Mouse (Mus musculus) adrenal gland, postnatal 25 days (tissue): ENCODE measurements around the gene Pkd1l1. TPM values are rescaled to one million over a fixed set of nuclear protein-coding genes. Genes with fewer than 3 reads are reported as not detected.
A peak's percentile ranks its signal among the peaks of the same experiment; 100 is the strongest.

Experiments used
- DNase-seq: peaks from one replicate; pipeline ENCODE4 v3.0.0; 2021; ENCODE audit warnings: mixed read lengths
- total RNA-seq: library from RNA; stranded (reverse); gene quantifications from 2 replicates; pipeline ENCODE4 v1.2.3, GENCODE M21; 2021

Pkd1l1 gene
- total RNA-seq, 1 experiment from 2014 or later: 0.06 TPM

DNA sequence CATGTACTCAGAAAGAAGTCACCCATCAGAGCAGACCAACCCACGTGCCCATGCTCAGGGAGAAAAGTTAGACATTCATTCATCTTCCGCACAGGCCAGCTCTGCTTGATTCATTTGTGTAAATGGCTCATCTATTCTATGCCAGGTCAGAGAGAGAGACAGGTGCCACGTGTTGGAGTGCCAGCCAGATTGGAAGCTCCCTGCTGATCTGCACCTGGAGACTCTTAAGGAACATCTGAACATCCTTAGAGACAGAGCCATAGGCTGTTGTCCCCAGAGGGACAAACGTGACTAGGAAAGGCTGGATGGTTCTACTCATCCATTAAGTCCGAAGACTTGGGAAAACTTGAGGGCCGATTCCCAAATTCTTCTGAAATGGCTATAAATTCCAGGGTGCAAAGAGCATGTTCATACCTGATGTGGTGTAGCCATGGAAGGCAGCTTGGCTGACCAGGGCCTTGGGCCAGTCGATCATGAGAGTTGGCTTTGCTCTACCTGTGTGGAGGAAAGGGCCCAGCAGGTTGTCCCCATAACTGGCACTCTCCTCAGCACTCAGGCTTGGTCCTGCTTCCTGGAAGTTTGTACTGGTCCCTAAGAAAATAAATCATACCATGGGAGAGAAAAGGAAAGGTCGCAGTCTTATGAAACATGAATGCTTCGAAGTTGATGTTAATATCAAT, 36.5 kb downstream of the Pkd1l1 start:
- no peak for DNase-seq

DNA sequence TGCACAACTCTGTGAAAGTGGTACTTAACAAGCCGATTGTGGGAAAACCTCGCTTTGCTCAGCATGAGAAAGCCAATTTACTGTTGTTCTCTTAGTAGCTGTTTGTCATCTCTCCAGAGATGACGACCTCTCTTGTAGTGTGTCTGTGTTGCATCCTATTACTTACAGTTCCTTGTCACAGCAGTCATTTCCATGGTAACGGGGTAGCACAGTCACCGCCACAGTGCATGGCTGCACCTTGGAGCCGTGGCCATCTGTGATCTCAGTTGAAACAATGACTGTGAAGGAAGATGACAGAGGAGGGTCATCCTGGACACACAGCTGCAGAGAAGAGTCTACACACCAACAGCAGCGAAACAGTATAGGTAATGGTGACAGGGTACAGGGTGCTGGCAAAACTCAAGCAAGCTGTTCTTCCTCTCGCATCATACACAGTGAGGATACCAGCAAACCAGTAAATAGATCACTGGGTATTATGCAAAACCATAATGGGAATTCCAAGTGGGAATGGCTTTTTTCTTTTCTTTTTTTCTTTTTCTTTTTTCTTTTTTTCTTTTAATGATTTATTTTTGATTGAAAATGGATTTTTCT, 56.9 kb downstream of the Pkd1l1 start:
- no peak for DNase-seq

DNA sequence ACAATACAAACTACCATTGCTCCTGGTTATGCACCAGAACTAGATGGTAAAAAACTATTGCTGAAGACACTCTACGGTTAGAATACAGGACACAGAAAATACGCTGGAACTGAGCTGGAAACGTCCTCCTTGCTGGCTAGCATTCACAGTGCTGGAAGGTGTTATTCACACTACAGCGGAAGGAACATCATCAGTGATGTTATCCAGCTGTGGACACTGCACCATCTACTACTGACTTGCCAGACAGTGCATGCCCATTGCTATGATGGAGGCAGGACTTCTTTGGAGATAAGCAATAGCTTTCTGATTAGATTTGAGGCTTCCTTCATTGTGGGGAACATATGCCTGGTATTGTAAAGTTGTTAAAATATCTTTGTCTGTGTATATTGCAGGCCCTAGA, 90.3 kb downstream of the Pkd1l1 start:
- no peak for DNase-seq

DNA sequence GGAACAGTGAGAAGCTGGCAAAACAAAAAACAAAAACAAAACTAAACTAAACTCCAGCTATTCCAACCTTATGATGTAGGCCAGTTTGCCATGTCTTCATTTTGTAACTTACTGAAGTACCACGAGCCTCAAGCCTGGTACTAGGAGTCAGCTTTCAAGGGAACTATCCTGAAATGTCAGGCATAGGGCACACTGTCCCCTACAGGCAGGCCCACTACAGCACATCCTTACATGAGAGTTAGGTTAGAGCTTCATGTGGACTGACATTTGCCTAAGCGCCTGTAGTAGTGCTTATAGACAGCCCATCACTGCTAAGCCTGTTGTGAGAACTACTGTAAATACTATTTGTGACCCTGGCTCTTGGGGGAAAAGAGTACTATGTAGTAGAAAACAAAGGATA, 91.5 kb downstream of the Pkd1l1 start:
- DNase-seq: no peak

DNA sequence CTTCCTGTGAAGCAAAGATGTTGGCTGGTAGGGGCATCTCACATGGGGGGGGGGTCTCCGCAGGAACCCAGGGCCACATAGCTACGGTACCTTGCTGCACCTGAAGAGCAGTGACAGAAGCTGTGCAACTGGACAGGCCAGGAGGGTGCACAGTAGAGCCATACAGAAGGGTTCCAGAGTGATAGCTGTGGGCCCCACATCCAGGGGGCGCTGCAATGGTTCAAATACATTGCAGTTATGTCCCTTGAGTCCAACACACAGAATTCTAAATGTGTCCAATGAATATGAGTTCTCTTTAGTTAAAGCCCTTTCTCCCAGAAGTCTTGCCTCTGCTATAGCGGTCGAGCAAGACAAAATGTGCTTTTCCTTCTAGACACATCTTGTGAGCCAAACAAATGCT, 103.0 kb downstream of the Pkd1l1 start:
- DNase-seq: no peak

DNA sequence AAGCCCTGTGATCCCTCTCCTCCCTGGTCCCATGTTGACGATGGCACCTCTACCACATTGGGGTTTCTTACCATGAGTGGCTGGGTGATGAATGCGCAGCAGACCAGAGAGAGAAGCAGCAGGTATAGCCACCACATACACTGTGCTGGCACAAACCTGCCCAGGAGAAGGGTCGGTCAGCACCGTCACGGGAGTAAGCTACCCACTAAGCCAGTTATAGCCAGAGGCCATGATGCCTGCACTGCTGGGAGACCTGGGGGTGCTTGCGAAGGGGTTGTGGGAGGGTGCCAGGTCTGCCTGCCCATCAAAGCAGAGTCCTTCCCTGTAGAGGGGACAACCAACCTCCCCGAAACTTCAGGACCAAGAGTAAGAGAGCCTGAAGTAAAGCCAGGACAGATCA, 107.0 kb downstream of the Pkd1l1 start:
- DNase-seq: no peak

DNA sequence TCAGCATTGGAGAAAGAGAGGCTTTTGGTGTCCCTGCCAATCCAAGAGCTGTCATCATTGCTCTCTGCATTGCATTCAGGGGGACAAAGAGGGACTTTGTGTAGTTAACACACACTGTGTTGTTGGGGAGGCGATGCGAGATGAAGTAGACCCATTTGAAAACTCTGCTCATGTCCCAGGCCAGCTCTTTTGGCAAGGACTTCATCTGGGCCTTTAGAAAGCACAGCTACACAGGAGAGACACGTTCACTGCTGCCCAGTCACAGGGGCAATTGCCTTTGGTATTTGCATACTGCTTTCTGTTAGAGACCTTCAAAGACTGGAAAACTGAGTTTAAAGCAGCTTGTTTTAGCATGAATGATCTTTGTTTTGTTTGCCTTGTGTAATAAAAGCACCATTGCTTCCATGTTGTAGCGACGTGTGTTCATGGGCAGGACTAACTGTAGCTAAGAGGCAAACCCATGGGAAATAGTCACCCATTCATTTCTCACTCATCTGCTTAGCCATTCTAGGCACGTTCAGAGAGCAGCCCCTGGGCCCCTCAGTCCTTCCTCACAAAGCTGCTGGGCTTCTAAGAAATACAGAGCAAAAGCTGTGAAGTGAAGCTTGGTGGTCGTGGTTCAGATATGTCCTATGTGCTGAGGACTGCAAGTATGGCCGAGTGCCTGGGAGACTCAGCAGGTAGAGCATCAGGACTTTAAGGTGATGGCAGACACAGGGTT, 109.0 kb downstream of the Pkd1l1 start:
- DNase-seq: no peak

DNA sequence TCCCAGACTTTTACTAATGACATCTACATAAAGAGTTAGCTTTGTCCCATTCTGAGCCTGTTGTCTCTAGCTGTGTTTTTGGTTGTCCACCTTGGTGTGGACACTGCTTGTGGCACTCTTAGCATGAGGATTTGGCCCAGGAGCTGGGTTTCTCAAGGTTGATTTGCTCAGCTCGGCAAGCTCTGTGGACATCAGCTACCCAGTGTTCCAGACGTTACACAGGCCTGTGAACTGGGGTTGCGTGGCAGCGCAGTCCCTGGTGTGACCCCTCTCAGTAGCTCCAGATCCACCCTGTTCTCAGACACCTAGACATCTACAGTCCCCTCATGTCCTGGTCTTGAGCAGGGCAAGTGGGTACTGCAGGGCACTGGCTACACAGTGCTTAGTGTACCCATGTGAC, 110.6 kb downstream of the Pkd1l1 start:
- DNase-seq: no peak

DNA sequence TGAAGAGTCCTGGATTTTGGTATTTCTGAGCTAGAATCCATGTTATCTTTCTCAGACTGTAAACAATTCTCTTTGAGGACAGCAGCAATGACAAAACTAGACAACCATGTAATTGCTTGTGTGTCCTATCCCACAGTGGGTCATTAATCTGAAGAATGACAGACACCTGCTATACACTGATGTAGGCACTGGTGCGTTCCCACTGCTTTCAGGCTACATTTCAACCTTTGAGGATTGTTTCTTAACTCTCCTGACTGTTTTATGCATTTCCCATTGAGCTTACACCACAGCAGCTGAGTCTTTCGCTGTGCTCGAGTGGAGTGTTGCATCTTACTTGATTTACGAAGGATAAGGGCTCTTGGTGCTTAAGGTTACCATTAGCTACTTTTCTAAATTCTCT, 111.1 kb downstream of the Pkd1l1 start:
- no peak for DNase-seq

DNA sequence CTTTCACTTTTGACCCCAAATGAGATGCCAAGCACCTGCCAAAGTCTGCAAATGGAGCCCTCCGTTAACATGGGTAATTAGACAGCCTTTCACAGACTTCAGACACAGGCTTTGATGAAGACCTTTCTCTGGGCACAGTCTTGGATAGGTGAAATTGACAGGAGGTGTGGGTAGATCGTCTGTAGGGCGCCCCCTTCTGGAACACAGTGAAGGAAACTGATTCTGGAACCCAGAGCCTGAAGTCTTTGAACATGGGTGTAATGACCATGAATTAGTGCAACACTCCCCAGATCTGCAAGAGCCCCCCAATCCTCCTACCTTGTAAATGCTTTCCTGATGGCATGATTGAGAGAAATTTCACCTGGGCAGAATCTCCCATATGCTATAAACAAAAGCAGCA, 112.2 kb downstream of the Pkd1l1 start:
- peak; percentile 30 for DNase-seq

DNA sequence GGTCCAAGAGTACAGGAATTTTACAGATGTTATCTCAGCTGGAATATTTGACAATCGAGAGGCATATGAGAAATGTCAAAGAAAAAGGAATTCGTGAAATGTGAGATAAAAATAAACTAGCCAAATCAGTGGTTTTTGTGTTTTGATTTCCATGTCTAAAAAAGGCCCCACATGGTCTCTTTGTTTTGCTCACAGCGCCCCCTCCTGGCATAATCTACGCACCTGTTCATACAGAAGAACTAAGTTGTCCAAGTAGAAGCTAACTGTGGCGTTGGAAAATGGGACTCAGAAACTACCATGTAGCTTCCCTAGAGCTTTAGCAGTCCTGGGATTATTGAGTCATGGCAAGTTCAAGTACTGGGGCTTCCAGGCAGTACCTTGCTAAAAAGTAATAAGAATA, 113.2 kb downstream of the Pkd1l1 start:
- DNase-seq: peak; percentile 86

DNA sequence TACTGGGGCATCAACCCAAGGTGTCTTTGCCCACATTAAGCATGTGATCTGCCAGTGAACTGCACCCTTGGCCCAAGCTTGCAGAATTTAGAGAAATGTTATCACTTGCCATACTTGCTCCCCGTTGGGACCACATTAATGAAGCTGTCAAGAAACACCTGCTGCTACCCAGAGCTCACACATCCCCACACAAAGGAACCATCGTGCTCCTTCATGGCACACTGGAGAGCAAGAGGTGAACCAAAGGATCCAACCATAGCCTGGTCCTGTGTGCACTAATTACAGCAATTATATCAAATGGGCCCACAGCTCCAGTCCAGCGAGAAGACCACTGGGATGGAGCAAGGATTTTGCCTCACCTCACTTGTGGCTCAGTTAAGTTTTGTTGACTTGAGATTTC, 114.0 kb downstream of the Pkd1l1 start:
- no peak for DNase-seq

DNA sequence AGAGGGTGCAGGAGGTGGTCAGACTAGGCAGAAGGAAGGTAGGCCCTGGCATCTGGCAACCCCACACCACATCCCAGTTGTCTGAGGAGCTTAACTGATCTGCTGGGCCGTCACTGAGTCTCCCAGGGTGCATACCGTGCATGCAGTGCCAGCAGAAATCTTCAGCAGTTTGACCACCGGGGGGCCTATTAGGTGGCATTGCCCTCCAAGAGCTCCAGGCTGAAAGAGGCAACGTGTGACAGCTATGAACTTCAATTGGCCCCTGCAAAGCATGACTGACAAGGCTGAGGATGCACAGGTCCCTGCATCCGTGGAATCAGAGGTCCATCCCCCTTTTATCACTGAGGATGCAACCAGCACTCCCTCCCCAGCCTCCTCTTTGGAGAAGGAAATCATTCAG, 116.9 kb downstream of the Pkd1l1 start:
- no peak for DNase-seq

DNA sequence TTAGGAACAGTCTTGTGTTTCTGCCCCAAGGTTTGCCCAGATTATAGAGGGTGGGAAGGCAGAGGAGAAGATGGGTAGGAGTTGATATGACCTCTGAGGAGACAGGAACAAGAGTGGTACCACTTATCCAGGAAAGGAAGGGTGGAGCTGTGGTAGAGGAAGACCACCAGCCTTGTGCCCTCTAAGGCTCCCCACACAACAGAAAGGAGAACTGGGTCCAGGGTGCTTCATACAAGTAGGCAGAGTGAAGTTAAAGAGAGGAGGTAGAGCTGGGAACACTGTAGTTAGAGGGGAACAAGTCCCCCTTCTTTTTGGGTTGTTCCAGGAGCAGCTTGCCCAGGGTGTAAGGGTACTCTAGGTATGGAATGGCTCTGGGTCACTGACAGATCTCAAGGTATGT, 125.0 kb downstream of the Pkd1l1 start:
- no peak for DNase-seq

DNA sequence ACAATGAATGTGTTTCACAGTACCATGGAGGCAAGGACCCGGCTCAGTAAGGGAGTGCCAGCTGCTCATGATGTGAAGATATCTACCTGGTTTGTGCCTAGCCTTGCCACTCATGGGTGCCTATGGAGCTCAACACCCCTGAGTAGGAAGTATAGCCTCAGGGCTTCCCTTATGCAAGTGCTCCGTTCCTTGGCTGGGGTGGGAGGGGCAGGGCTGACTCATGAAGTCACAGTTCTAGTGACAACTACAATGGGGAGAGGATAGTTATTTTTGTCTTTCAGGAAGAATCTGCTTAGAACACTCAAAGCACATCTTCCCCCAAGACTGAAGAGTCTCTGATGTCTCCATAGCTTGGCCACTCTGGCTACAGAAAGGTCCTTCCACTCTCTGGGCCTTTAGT, 125.4 kb downstream of the Pkd1l1 start:
- no peak for DNase-seq

DNA sequence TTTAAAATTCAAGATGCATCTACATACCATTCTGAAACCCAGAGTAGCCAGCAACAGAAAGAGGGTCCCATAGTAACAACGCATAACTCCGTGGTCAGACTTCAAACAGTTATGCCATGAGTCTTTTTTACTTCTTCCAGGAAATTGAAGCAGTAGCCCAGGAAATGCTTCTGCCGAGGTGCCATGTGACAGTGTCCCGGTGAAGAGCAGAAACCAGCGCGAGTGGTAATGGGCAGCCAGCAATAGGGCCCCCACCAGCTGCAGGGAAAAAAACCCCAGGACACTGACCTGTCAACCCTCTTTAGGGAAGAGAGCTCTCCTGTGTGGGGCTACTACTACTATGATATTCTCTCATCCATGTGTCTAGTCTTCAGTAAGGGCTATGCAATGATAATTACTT, 136.9 kb downstream of the Pkd1l1 start:
- no peak for DNase-seq

DNA sequence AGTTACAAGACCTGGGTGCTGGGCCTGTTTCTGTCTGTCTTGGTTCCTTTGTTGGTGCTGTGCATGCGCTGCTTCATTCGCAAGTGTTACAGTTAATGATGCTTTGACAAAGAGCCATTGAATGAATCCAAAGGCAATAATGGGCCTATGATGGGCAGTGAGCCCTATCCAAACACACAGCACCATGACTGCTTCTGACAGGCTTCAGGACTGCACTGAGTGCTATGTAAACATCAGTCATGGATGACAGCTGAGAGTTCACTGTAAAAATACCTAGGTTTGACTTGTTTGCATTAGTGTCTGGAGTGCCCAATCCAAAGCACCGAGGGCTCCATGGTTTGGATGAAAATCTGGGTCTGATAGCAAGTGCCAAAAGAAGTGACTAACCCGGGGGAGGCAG, 138.9 kb downstream of the Pkd1l1 start:
- DNase-seq: no peak

DNA sequence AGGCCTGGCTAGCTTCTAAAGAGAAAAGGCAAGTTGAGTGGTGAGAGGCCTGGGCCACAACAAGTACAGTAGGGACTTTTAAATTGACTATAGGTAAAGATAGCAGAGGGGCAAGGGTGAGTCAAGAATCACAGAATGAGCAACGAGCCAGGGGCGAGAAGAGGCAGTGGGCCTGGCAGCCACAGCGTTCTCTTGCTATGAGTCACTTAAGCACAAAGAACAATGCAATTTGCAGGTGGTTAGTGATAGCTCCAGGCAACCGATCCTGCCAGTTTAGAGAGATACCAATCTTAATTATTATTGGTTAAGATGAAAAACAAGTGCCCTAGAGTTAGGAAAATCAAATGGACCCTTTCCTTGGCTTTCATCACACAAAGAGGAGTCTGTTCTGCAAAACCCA, 142.5 kb downstream of the Pkd1l1 start:
- no peak for DNase-seq

DNA sequence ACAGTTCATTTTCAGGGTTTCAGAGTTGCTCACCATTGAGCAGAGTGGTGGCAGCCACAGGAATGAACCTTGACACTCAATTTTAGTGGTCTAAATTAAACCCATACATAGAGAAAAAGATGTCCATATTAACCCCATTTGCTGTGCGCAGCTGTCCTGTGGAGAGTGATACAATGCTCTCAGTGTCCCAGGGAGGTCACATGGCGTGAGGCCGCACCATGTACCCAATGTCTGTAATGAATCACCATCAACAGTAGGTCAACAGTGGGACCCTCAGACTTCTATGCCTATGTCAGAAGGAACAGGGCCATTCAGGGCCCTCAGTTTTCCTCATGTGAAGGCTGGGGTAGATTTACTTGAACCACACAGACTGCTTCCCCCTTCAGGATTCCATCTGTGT, 143.5 kb downstream of the Pkd1l1 start:
- no peak for DNase-seq

DNA sequence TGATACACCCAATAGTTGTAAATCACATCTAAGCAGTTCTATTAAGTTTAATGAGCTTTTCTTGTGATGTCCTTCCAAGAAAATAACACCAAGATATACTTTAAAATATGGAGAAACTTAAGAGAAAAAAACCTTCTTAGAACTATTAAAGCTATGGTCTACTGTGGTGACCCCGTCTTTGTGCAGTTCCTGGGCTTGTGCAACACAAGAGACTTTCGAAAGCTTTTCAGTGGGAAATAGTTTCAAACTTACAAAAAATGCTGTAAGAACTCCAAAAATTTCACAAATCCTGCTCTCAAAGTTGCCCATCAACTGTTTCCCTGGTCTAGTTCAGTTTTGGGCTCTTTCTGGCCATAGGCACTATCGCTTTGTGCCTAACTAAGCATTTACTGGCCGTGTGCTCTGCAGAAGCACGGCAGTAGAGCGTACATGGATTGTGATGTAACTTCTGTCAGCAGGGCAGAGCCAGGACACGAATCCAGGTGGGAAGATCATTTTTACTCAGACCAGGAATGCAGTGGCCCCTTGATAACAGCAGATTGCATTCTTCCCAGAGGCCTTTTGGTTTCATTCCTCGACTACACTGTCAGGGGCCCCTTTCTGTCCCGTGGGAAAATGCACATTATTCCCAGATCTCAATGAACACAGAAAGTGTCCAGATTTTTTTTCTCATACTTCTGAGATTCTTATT, 144.1 kb downstream of the Pkd1l1 start:
- DNase-seq: no peak

DNA sequence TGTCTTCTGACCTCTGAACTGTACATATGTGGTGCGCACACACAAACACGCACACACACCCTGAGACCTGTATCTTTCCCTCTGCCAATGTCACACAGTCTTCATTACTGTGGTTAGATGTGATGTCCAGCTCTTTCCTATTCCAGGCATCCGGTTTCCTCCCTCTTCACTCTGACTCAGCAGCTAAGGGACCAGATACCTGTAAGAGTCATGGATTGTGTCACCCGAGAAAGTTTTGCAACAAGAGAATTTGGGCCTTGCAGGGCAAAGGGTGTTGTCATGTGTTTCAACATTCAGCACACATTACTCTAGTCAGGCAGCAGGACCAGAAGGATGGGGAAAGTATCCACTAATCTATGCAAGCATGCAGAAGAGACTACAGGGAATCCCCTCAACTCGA, 146.5 kb downstream of the Pkd1l1 start:
- DNase-seq: no peak

DNA sequence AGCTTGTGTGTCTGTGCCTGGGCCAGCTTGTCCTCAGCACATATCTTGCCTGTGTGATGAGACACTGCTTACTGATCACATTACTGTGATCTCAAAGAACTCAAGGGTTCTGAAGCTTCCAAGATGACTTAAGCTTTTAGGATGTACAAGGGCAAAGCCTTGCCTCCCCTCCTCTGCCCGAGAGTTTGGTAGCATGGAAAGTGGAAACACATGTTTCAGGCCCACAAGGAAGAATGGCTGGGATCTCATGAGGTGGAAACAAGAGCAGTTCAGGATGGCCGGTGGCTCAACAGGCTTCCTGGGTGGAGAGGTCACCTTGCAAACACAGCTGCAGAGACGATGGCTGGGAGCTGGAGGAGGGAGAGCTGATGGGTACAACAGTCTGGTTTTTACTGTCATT, 147.0 kb downstream of the Pkd1l1 start:
- DNase-seq: no peak

DNA sequence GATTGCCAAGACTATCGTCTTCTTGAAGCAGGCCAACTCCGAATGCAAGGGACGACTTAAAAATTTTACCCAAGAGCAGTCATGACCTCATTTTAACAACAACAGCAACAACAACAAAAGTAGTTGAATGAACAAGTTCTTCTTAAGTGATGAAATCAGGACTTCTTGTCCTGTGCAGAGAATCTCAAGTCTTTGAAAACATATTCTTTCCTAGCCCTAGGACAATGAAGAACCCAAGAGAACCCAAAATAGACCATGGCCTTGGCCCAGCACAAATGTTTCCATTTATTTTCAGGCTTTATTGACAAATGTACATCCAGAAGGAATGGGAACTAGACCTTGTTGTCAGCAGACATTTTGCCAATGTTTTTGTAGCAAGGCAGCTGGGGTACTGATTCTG, 147.7 kb downstream of the Pkd1l1 start:
- no peak for DNase-seq
